Mouse (Mus musculus) embryonic facial prominence, embryonic 15.5 days (tissue): ENCODE results near the gene Gpr176. TPM values are rescaled to one million over a fixed set of nuclear protein-coding genes. Genes with fewer than 3 reads are reported as not detected.

Experiments
- ATAC-seq: fragments of 200-750 bp; cut with Nextera tagmentation; 2 replicates; pipeline ENCODE4 v1.8.0; 2017; ENCODE audit warnings: low read depth, moderate TSS enrichment; ENCODE audit not compliant: insufficient number of reproducible peaks, low FRiP score, low TSS enrichment
- H3K27ac ChIP-seq: fragments of 300-500 bp; sonication (generic); replicated peaks from 2 replicates; pipeline ENCODE4 v1.5.1; 2015; ENCODE audit warnings: mild to moderate bottlenecking, inconsistent platforms
- H3K27me3 ChIP-seq: fragments of 300-500 bp; sonication (generic); 2 replicates; pipeline ENCODE4 v1.6.1; 2015; ENCODE audit warnings: inconsistent platforms
- H3K36me3 ChIP-seq: fragments of 300-500 bp; sonication (generic); 2 replicates; pipeline ENCODE4 v1.6.1; 2015; ENCODE audit warnings: mild to moderate bottlenecking, inconsistent platforms
- H3K4me1 ChIP-seq: fragments of 300-500 bp; sonication (generic); 2 replicates; pipeline ENCODE4 v1.6.1; 2015; ENCODE audit warnings: inconsistent platforms
- H3K4me2 ChIP-seq: fragments of 300-500 bp; sonication (generic); replicated peaks from 2 replicates; pipeline ENCODE4 v1.6.1; 2015; ENCODE audit warnings: mild to moderate bottlenecking, inconsistent platforms
- H3K4me3 ChIP-seq: fragments of 300-500 bp; sonication (generic); replicated peaks from 2 replicates; pipeline ENCODE4 v1.5.1; 2015; ENCODE audit warnings: mild to moderate bottlenecking, inconsistent platforms
- H3K9ac ChIP-seq: fragments of 300-500 bp; sonication (generic); 2 replicates; pipeline ENCODE4 v1.6.1; 2015; ENCODE audit warnings: inconsistent platforms
- H3K9me3 ChIP-seq: fragments of 300-500 bp; sonication (generic); replicated peaks from 2 replicates; pipeline ENCODE4 v1.6.1; 2016; ENCODE audit warnings: inconsistent platforms
- WGBS: fragments of 180-500 bp; shearing (Covaris S2); methylation state at CpG from one replicate; pipeline ENCODE4 v1.1.7; 2015; 5-methylcytosine and 5-hydroxymethylcytosine counted together
- microRNA-seq: library from miRNA; unstranded; fragments of <30 nt; microRNA quantifications from one replicate; pipeline ENCODE4, GENCODE M21; 2016; ENCODE audit warnings: borderline number of aligned reads
- polyA plus RNA-seq: library from polyadenylated mRNA; unstranded; fragments of >200 nt; fragmentation: Nextera tagmentation; extraction: Ambion mirVana; gene quantifications from 2 replicates; pipeline ENCODE4 v1.2.1, GENCODE M21; 2015

Gene Gpr176
- polyA plus RNA-seq, 1 experiment from 2014 or later = 0.73 TPM

DNA sequence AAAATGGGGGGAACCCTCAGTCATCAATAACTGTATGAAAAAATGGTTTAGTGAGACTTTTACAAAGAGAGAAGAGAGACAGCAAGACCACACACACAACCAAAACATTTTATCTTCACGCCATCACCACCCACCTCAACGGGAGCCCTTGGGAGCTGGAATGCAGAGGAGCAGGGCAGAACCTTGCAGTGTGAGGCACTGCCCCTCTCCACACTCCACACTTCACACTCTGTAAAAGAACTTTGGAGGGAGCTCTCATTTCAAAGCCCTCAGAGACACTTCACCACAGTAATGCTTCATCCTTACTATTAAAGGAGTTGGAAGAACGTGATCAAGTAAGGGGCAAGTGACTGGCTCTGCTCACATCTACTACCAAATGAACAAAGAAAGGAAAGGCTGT lies 142.7 kb downstream of the Gpr176 start:
- WGBS = 70% methylated on average over 3 of the region's 3 CpGs
- no peaks in the 10 kb centered on the region for H3K9me3 ChIP-seq
- no peak overlapping the region for H3K27ac ChIP-seq
- no peak overlapping the region for H3K9ac ChIP-seq
- ATAC-seq = no peak
- H3K27me3 ChIP-seq = no peaks in the 10 kb centered on the region
- H3K4me1 ChIP-seq = 0 out of 2 replicates have a peak, but pooled peaks cover under 1% of the 10 kb centered on the region
- no peak overlapping the region for H3K4me2 ChIP-seq
- no peaks in the 10 kb centered on the region for H3K36me3 ChIP-seq
- H3K4me3 ChIP-seq = no peak overlapping the region

DNA sequence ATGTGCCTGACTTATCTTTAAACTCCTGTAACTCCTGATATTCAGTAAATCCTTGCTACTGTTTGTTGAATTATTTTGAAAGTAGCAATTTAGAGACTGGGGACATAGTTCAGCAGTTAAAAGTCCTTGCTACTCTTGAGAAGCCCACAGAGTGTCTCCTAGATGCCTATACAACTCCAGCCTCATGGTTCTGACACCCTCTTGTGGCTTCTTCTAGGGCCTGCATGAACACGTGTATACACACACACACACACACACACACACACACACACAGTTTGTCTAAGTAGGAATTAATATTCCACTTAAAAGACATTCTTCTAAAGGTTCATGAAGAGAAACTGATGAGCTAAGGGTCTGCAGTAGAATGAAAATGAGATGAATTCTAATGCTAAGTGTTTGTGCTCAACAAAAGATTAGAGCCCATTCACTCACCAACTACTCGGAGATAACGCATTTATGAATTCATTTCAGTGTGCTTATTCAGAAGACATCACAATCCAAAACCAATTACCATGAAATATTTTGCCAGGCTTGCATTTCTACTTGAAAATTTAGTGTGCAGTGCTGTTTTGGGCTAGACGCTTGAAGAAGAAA lies 144.6 kb downstream of the Gpr176 start:
- Histone ChIP-seq H3K36me3 (no peaks in the 10 kb centered on the region), H3K27me3 (no peaks in the 10 kb centered on the region), H3K4me1 (peaks cover 9% of the 10 kb centered on the region; the same call in 1 of the 2 replicates), H3K9ac (no peak overlapping the region), H3K4me3 (no peak overlapping the region), H3K9me3 (no peaks in the 10 kb centered on the region), H3K4me2 (no peak overlapping the region), H3K27ac (no peak overlapping the region)
- ATAC-seq = no peak
- 81% methylated on average over 4 of the region's 4 CpGs for WGBS

Small RNA genes lying within 50 kb of the gene (microRNA-seq; reads per million reads assigned to microRNA genes)
- not detected for gene Gm22800

Other genes starting within 250 kb of the Gpr176 start
- 1.2 and 2.6 TPM in 2 replicates for gene Fsip1, start 116.5 kb downstream of the Gpr176 start, polyA plus RNA-seq
- 9.1 and 9.7 TPM in 2 replicates for gene Eif2ak4, start 15.2 kb upstream of the Gpr176 start, polyA plus RNA-seq
- 258 and 285 TPM in 2 replicates for gene Srp14, start 106.3 kb upstream of the Gpr176 start, polyA plus RNA-seq
- 5.1 and 6.7 TPM in 2 replicates for gene Bmf, start 176.3 kb upstream of the Gpr176 start, polyA plus RNA-seq
- gene Bub1b, start 224.8 kb upstream of the Gpr176 start, polyA plus RNA-seq = 58.3 and 60.6 TPM in 2 replicates